Mouse (Mus musculus) forebrain, embryonic 16.5 days (tissue): ENCODE results near the gene Kidins220. TPM values are rescaled to one million over a fixed set of nuclear protein-coding genes. Genes with fewer than 3 reads are reported as not detected.
A peak's percentile ranks its signal among the peaks of the same experiment; 100 is the strongest.

ENCODE experiments used
- ATAC-seq: fragments of 200-750 bp; cut with Nextera tagmentation; 2 replicates; pipeline ENCODE4 v1.8.0; 2017; ENCODE audit warnings: mild to moderate bottlenecking, moderate library complexity
- H3K27ac ChIP-seq: fragments of 300-500 bp; sonication (generic); 2 replicates; pipeline ENCODE4 v1.5.1; 2014; ENCODE audit warnings: low read length, control low read depth
- H3K27me3 ChIP-seq: fragments of 300-500 bp; sonication (generic); replicated peaks from 2 replicates; pipeline ENCODE4 v1.6.1; 2014; ENCODE audit warnings: low read length; ENCODE audit not compliant: control insufficient read depth, insufficient read depth
- H3K36me3 ChIP-seq: fragments of 300-500 bp; sonication (generic); 2 replicates; pipeline ENCODE4 v1.6.1; 2014; ENCODE audit not compliant: control insufficient read depth, insufficient read depth
- H3K4me1 ChIP-seq: fragments of 300-500 bp; sonication (generic); replicated peaks from 2 replicates; pipeline ENCODE4 v1.6.1; 2014; ENCODE audit warnings: low read length; ENCODE audit not compliant: control insufficient read depth, insufficient read depth
- H3K4me2 ChIP-seq: fragments of 300-500 bp; sonication (generic); 2 replicates; pipeline ENCODE4 v1.6.1; 2014; ENCODE audit warnings: mild to moderate bottlenecking, low read length, control low read depth
- H3K4me3 ChIP-seq: fragments of 300-500 bp; sonication (generic); replicated peaks from 2 replicates; pipeline ENCODE4 v1.5.1; 2014; ENCODE audit warnings: mild to moderate bottlenecking, low read length, control low read depth
- H3K9ac ChIP-seq: fragments of 300-500 bp; sonication (generic); replicated peaks from 2 replicates; pipeline ENCODE4 v1.6.1; 2014; ENCODE audit warnings: low read depth, low read length, control low read depth
- H3K9me3 ChIP-seq: fragments of 300-500 bp; sonication (generic); 2 replicates; pipeline ENCODE4 v1.6.1; 2016; ENCODE audit warnings: low read length; ENCODE audit not compliant: control insufficient read depth
- WGBS: fragments of 180-500 bp; shearing (Covaris S2); extraction: QIAGEN DNeasy Blood & Tissue Kit; methylation state at CpG from one replicate; pipeline ENCODE4 v1.1.7; 2014; 5-methylcytosine and 5-hydroxymethylcytosine counted together
- polyA plus RNA-seq: library from polyadenylated mRNA; unstranded; fragments of >200 nt; fragmentation: Nextera tagmentation; extraction: Ambion mirVana; gene quantifications from 2 replicates; pipeline ENCODE4 v1.2.1, GENCODE M21; 2015

The Kidins220 gene
- polyA plus RNA-seq, 1 experiment from 2014 or later, result 179 TPM

- no peaks in the 10 kb centered on the region for H3K9me3 ChIP-seq
- H3K4me3 ChIP-seq, result peak overlapping the region; percentile 49
- H3K36me3 ChIP-seq, result no peaks in the 10 kb centered on the region
- peak overlapping the region; percentile 10; the same call in 1 of the 2 replicates for H3K27ac ChIP-seq
- H3K4me2 ChIP-seq, result peak overlapping the region; percentile 75
- peaks cover 37% of the 10 kb centered on the region for H3K4me1 ChIP-seq
- peak overlapping the region; percentile 53 for H3K9ac ChIP-seq
- H3K27me3 ChIP-seq, result no peaks in the 10 kb centered on the region
- ATAC-seq, result no peak
- 29% methylated on average over 11 of the region's 11 CpGs for WGBS
These were observed 118.6 kb downstream of the Kidins220 start for GRCm38 (mm10) chr12:25093241-25093774.

- H3K9ac ChIP-seq, result peak overlapping the region; percentile 76
- under 1% methylated on average over 22 of the region's 22 CpGs for WGBS
- no peaks in the 10 kb centered on the region for H3K9me3 ChIP-seq
- peak overlapping the region; percentile 97 for H3K4me2 ChIP-seq
- peak overlapping the region; percentile 86 for H3K27ac ChIP-seq
- H3K4me1 ChIP-seq, result peaks cover 48% of the 10 kb centered on the region
- H3K27me3 ChIP-seq, result no peaks in the 10 kb centered on the region
- peak overlapping the region; percentile 95 for H3K4me3 ChIP-seq
- no peaks in the 10 kb centered on the region for H3K36me3 ChIP-seq
- no peak for ATAC-seq
These were observed 120.1 kb downstream of the Kidins220 start for GRCm38 (mm10) chr12:25094621-25095521.

- Histone ChIP-seq H3K4me2 (peak overlapping the region; percentile 97), H3K27ac (peak overlapping the region; percentile 86), H3K4me1 (peaks cover 54% of the 10 kb centered on the region), H3K36me3 (no peaks in the 10 kb centered on the region), H3K27me3 (no peaks in the 10 kb centered on the region), H3K4me3 (peak overlapping the region; percentile 95), H3K9me3 (no peaks in the 10 kb centered on the region), H3K9ac (peak overlapping the region; percentile 76)
- ATAC-seq, result peak; percentile 5
- WGBS, result under 1% methylated on average over 19 of the region's 19 CpGs
These were observed 120.8 kb downstream of the Kidins220 start for GRCm38 (mm10) chr12:25095538-25095937.

- Histone ChIP-seq H3K27me3 (no peaks in the 10 kb centered on the region), H3K4me2 (peak overlapping the region; percentile 97), H3K9me3 (no peaks in the 10 kb centered on the region), H3K4me3 (peak overlapping the region; percentile 95), H3K9ac (peak overlapping the region; percentile 76), H3K27ac (peak overlapping the region; percentile 86), H3K36me3 (no peaks in the 10 kb centered on the region), H3K4me1 (peaks cover 60% of the 10 kb centered on the region)
- ATAC-seq, result peak; percentile 90
- 0% methylated on average over 41 of the region's 41 CpGs for WGBS
These were observed 121.4 kb downstream of the Kidins220 start for GRCm38 (mm10) chr12:25095974-25096639.

- Histone ChIP-seq H3K9me3 (no peaks in the 10 kb centered on the region), H3K4me2 (peak overlapping the region; percentile 97), H3K4me3 (peak overlapping the region; percentile 95), H3K9ac (peak overlapping the region; percentile 74), H3K36me3 (no peaks in the 10 kb centered on the region), H3K4me1 (peaks cover 63% of the 10 kb centered on the region), H3K27ac (peak overlapping the region; percentile 86), H3K27me3 (no peaks in the 10 kb centered on the region)
- no peak for ATAC-seq
- 0% methylated on average over 15 of the region's 15 CpGs for WGBS
These were observed 121.9 kb downstream of the Kidins220 start for GRCm38 (mm10) chr12:25096640-25097051.

- no peaks in the 10 kb centered on the region for H3K27me3 ChIP-seq
- H3K4me1 ChIP-seq, result peaks cover 60% of the 10 kb centered on the region
- WGBS, result 0% methylated on average over 1 of the region's 1 CpGs
- H3K4me3 ChIP-seq, result peak within 1 kb of the TSS; percentile 95
- no peaks in the 10 kb centered on the region for H3K9me3 ChIP-seq
- peak within 1 kb of the TSS; percentile 97 for H3K4me2 ChIP-seq
- no peaks in the 10 kb centered on the region for H3K36me3 ChIP-seq
- peak within 1 kb of the TSS; percentile 86 for H3K27ac ChIP-seq
- ATAC-seq, result no peak
- peak within 1 kb of the TSS; percentile 74 for H3K9ac ChIP-seq
These were observed 122.2 kb downstream of the Kidins220 start, which contains the start of gene Id2 for GRCm38 (mm10) chr12:25097052-25097209. TSS of gene Id2 (minus strand) at chr12:25097140.

GRCm38 (mm10) chr12:25097210-25098160, 122.8 kb downstream of the Kidins220 start:
- H3K4me3 ChIP-seq, result peak overlapping the region; percentile 95
- no peaks in the 10 kb centered on the region for H3K27me3 ChIP-seq
- H3K4me1 ChIP-seq, result peaks cover 56% of the 10 kb centered on the region
- H3K9ac ChIP-seq, result peak overlapping the region; percentile 63
- ATAC-seq, result 0 out of 2 replicates have a peak, but pooled peaks have one; percentile 9
- peak overlapping the region; percentile 97 for H3K4me2 ChIP-seq
- no peaks in the 10 kb centered on the region for H3K9me3 ChIP-seq
- H3K27ac ChIP-seq, result peak overlapping the region; percentile 86
- WGBS, result 2% methylated on average over 28 of the region's 28 CpGs
- H3K36me3 ChIP-seq, result no peaks in the 10 kb centered on the region

GRCm38 (mm10) chr12:25098161-25098550, 123.4 kb downstream of the Kidins220 start:
- H3K4me1 ChIP-seq, result peaks cover 49% of the 10 kb centered on the region
- no peaks in the 10 kb centered on the region for H3K27me3 ChIP-seq
- ATAC-seq, result no peak
- peak overlapping the region; percentile 63 for H3K9ac ChIP-seq
- no peaks in the 10 kb centered on the region for H3K9me3 ChIP-seq
- no peaks in the 10 kb centered on the region for H3K36me3 ChIP-seq
- peak overlapping the region; percentile 97 for H3K4me2 ChIP-seq
- H3K4me3 ChIP-seq, result peak overlapping the region; percentile 58
- WGBS, result 4% methylated on average over 10 of the region's 10 CpGs
- H3K27ac ChIP-seq, result peak overlapping the region; percentile 86
